Mouse (Mus musculus) spleen, adult 2 months (tissue): Measurements from ENCODE around the gene Ripply1.

Experiments used
- CTCF ChIP-seq: fragments of 200-500 bp; IDR thresholded peaks from 2 replicates; pipeline ENCODE4 v1.5.1; 2011; ENCODE audit warnings: mild to moderate bottlenecking, inconsistent platforms; ENCODE audit not compliant: insufficient read depth, insufficient read length, insufficient replicate concordance; ENCODE audit errors: extremely low read depth
- POLR2A ChIP-seq: fragments of 200-500 bp; IDR thresholded peaks from 2 replicates; pipeline ENCODE4 v1.6.1; 2011; ENCODE audit warnings: low read depth, low read length, inconsistent platforms

- TF ChIP-seq CTCF (no peak), POLR2A (no peak)
Observed at GRCm38 (mm10) chrX:139796037-139796436, 13.9 kb upstream of the Ripply1 start.
